Mouse (Mus musculus): ENCODE measurements around the gene Spout1. TPM values are rescaled to one million over a fixed set of nuclear protein-coding genes. Genes with fewer than 3 reads are reported as not detected.
"Not testable (repeated sequence)": the region's sequence is repeated elsewhere in the genome, so short reads cannot be mapped to it uniquely, and the experiment has no call there.

Spout1 gene
- polyA plus RNA-seq, 1 experiment from 2014 or later: 70.8 TPM

- peak overlapping the region; percentile 94 for H3K4me2 ChIP-seq (ENCODE audit: low read depth)
- ATAC-seq (ENCODE audit: insufficient read depth, low FRiP score, low TSS enrichment): peak; percentile 20
- 4% methylated on average over 18 of the region's 19 CpGs for WGBS
- peak overlapping the region; percentile 80 for H3K27ac ChIP-seq (ENCODE audit: low read depth, low read length)
- H3K9me3 ChIP-seq (ENCODE audit: control insufficient read depth, low read length): no peaks in the 10 kb centered on the region
- H3K27me3 ChIP-seq (ENCODE audit: control insufficient read depth, insufficient read depth, low read length): no peaks in the 10 kb centered on the region
- no peak for DNase-seq (ENCODE audit: low spot score)
- peaks cover 18% of the 10 kb centered on the region for H3K36me3 ChIP-seq (ENCODE audit: control insufficient read depth, insufficient read depth, low read length)
- H3K4me3 ChIP-seq (ENCODE audit: low read depth, low read length): peak overlapping the region; percentile 62
- peak overlapping the region; percentile 73 for H3K9ac ChIP-seq (ENCODE audit: low read length)
- no peaks in the 10 kb centered on the region; the same call in 1 of the 2 replicates for H3K4me1 ChIP-seq (ENCODE audit: control insufficient read depth, insufficient read depth, low read length)
These were observed 6.3 kb downstream of the Spout1 start for GRCm38 (mm10) chr2:30171997-30172382.

DNA sequence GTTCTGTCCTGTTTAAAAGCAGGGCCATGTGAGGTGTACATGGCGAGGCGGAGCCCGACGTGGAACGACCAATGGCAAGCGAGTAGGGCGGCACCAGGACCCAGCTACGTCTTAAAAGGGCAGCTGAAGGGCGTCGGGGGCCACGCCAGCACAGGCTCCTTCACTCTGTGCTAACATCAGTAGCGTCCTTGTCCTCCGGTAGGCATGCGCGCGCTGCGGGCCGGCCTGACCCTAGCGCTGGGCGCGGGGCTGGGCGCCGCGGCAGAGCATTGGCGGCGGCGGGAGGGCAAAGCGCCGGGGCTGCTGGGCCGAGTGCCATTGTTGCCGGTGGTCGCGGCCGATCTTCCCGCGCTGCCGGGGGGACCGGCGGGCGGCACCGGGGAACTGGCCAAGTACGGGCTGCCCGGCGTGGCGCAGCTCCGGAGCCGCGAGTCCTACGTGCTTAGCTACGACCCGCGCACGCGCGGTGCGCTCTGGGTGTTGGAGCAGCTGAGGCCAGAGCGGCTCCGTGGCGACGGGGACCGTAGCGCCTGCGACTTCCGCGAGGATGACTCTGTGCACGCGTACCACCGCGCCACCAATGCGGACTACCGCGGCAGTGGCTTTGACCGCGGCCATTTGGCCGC, 6.8 kb downstream of the Spout1 start, which contains the start of gene Endog:
TSS of gene Endog (plus strand) at position 123 of the 626 bp plus-strand sequence.
- peak within 1 kb of the TSS; percentile 73 for H3K9ac ChIP-seq (ENCODE audit: low read length)
- no peaks in the 10 kb centered on the region for H3K27me3 ChIP-seq (ENCODE audit: control insufficient read depth, insufficient read depth, low read length)
- H3K36me3 ChIP-seq (ENCODE audit: control insufficient read depth, insufficient read depth, low read length): peaks cover 17% of the 10 kb centered on the region
- DNase-seq (ENCODE audit: low spot score) (peak; percentile 85), ATAC-seq (ENCODE audit: insufficient read depth, low FRiP score, low TSS enrichment) (peak; percentile 91)
- under 1% methylated on average over 74 of the region's 75 CpGs for WGBS
- peak within 1 kb of the TSS; percentile 80 for H3K27ac ChIP-seq (ENCODE audit: low read depth, low read length)
- 0 out of 2 replicates have a peak, but pooled peaks cover 3% of the 10 kb centered on the region for H3K9me3 ChIP-seq (ENCODE audit: control insufficient read depth, low read length)
- H3K4me2 ChIP-seq (ENCODE audit: low read depth): peak within 1 kb of the TSS; percentile 94
- no peaks in the 10 kb centered on the region; the same call in 1 of the 2 replicates for H3K4me1 ChIP-seq (ENCODE audit: control insufficient read depth, insufficient read depth, low read length)
- H3K4me3 ChIP-seq (ENCODE audit: low read depth, low read length): peak within 1 kb of the TSS; percentile 62

DNA sequence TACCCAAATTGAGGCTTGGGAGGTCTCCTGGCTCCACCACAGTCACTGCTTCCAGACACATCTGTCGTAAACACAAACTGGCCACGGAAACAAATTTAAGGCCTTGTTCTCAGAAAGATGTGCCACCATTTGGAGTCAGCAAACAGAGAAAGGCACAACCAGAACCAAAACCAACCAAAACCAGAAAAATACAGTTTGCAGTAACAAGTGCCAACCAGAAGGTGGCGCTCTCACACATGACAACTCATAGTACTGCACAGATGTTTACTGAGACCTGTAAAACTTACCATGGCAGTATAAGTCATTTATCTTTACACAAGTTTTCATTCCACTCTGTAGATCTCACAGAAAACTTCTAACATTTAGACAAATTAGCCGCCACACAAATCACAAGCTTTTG, 11.6 kb downstream of the Spout1 start:
- Histone ChIP-seq H3K9ac (ENCODE audit: low read length) (no peak overlapping the region), H3K4me1 (ENCODE audit: control insufficient read depth, insufficient read depth, low read length) (no peaks in the 10 kb centered on the region), H3K4me2 (ENCODE audit: low read depth) (no peak overlapping the region), H3K27ac (ENCODE audit: low read depth, low read length) (no peak overlapping the region), H3K27me3 (ENCODE audit: control insufficient read depth, insufficient read depth, low read length) (no peaks in the 10 kb centered on the region), H3K36me3 (ENCODE audit: control insufficient read depth, insufficient read depth, low read length) (no peaks in the 10 kb centered on the region), H3K4me3 (ENCODE audit: low read depth, low read length) (no peak overlapping the region), H3K9me3 (ENCODE audit: control insufficient read depth, low read length) (0 out of 2 replicates have a peak, but pooled peaks cover 5% of the 10 kb centered on the region)
- ATAC-seq (ENCODE audit: insufficient read depth, low FRiP score, low TSS enrichment): no peak
- 65% methylated on average over 4 of the region's 4 CpGs for WGBS
- no peak for DNase-seq (ENCODE audit: low spot score)

- Histone ChIP-seq H3K4me2 (ENCODE audit: low read depth) (no peak overlapping the region), H3K27ac (ENCODE audit: low read depth, low read length) (no peak overlapping the region), H3K4me1 (ENCODE audit: control insufficient read depth, insufficient read depth, low read length) (no peaks in the 10 kb centered on the region), H3K27me3 (ENCODE audit: control insufficient read depth, insufficient read depth, low read length) (no peaks in the 10 kb centered on the region), H3K36me3 (ENCODE audit: control insufficient read depth, insufficient read depth, low read length) (no peaks in the 10 kb centered on the region), H3K9ac (ENCODE audit: low read length) (no peak overlapping the region), H3K9me3 (ENCODE audit: control insufficient read depth, low read length) (0 out of 2 replicates have a peak, but pooled peaks cover 5% of the 10 kb centered on the region), H3K4me3 (ENCODE audit: low read depth, low read length) (no peak overlapping the region)
- no peak for DNase-seq (ENCODE audit: low spot score)
- no peak for ATAC-seq (ENCODE audit: insufficient read depth, low FRiP score, low TSS enrichment)
- WGBS: 53% methylated on average over 9 of the region's 9 CpGs
These were observed 13.8 kb downstream of the Spout1 start for GRCm38 (mm10) chr2:30164340-30164932.

- Histone ChIP-seq H3K36me3 (ENCODE audit: control insufficient read depth, insufficient read depth, low read length) (no peaks in the 10 kb centered on the region), H3K9me3 (ENCODE audit: control insufficient read depth, low read length) (0 out of 2 replicates have a peak, but pooled peaks cover 5% of the 10 kb centered on the region), H3K9ac (ENCODE audit: low read length) (no peak overlapping the region), H3K4me1 (ENCODE audit: control insufficient read depth, insufficient read depth, low read length) (no peaks in the 10 kb centered on the region), H3K27ac (ENCODE audit: low read depth, low read length) (no peak overlapping the region), H3K27me3 (ENCODE audit: control insufficient read depth, insufficient read depth, low read length) (no peaks in the 10 kb centered on the region), H3K4me2 (ENCODE audit: low read depth) (no peak overlapping the region), H3K4me3 (ENCODE audit: low read depth, low read length) (no peak overlapping the region)
- DNase-seq (ENCODE audit: low spot score) (no peak), ATAC-seq (ENCODE audit: insufficient read depth, low FRiP score, low TSS enrichment) (no peak)
These were observed 16.4 kb downstream of the Spout1 start for GRCm38 (mm10) chr2:30161809-30162208.

DNA sequence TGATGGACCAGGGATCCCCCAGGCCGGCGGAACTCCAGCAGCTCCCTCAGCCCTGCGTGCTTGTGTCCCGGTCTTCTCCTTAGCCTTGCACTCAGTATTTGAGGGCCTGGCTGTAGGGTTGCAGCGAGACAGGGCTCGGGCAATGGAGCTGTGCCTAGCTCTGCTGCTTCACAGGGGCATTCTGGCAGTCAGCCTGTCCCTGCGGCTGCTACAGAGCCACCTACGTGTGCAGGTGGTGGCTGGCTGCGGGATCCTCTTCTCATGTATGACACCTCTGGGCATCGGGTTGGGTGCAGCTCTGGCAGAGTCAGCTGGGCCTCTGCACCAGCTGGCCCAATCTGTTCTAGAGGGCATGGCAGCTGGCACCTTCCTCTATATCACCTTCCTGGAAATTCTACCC, 18.4 kb downstream of the Spout1 start:
- ATAC-seq (ENCODE audit: insufficient read depth, low FRiP score, low TSS enrichment); H3K27me3 ChIP-seq (ENCODE audit: control insufficient read depth, insufficient read depth, low read length); H3K4me1 ChIP-seq (ENCODE audit: control insufficient read depth, insufficient read depth, low read length); H3K9ac ChIP-seq (ENCODE audit: low read length); H3K27ac ChIP-seq (ENCODE audit: low read depth, low read length); H3K4me2 ChIP-seq (ENCODE audit: low read depth); H3K9me3 ChIP-seq (ENCODE audit: control insufficient read depth, low read length); DNase-seq (ENCODE audit: low spot score); H3K36me3 ChIP-seq (ENCODE audit: control insufficient read depth, insufficient read depth, low read length); H3K4me3 ChIP-seq (ENCODE audit: low read depth, low read length): not testable (repeated sequence)
- 89% methylated on average over 4 of the region's 10 CpGs for WGBS

- H3K9me3 ChIP-seq (ENCODE audit: control insufficient read depth, low read length): no peaks in the 10 kb centered on the region
- no peak overlapping the region for H3K4me3 ChIP-seq (ENCODE audit: low read depth, low read length)
- no peak overlapping the region for H3K27ac ChIP-seq (ENCODE audit: low read depth, low read length)
- no peaks in the 10 kb centered on the region for H3K4me1 ChIP-seq (ENCODE audit: control insufficient read depth, insufficient read depth, low read length)
- no peak for DNase-seq (ENCODE audit: low spot score)
- WGBS: 81% methylated on average over 8 of the region's 8 CpGs
- H3K36me3 ChIP-seq (ENCODE audit: control insufficient read depth, insufficient read depth, low read length): peaks cover 21% of the 10 kb centered on the region
- H3K9ac ChIP-seq (ENCODE audit: low read length): no peak overlapping the region
- ATAC-seq (ENCODE audit: insufficient read depth, low FRiP score, low TSS enrichment): no peak
- H3K4me2 ChIP-seq (ENCODE audit: low read depth): no peak overlapping the region
- H3K27me3 ChIP-seq (ENCODE audit: control insufficient read depth, insufficient read depth, low read length): no peaks in the 10 kb centered on the region
These were observed 25.6 kb downstream of the Spout1 start for GRCm38 (mm10) chr2:30152616-30153015.

DNA sequence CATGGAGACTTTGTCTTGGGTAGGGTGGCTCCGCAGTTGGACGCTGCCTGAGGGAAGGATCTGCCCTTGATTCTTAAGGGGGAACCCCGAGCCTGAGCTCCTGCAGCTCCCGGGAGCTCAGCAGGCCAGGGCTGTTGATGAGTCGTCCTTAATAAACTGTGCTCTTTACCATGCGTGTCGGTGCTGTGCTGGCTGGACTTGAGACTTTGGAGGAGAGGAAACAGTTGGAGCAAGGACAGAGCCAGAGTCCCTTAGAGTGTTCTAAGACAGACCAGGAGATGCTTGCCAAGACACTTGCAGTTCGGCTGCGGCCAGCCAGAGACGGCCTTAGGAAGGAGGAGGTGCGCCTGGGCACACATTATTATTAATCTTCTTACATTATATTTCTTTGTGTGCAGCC, 26.4 kb downstream of the Spout1 start:
- H3K9ac ChIP-seq (ENCODE audit: low read length): no peak overlapping the region
- ATAC-seq (ENCODE audit: insufficient read depth, low FRiP score, low TSS enrichment) (no peak), DNase-seq (ENCODE audit: low spot score) (no peak)
- WGBS: 94% methylated on average over 11 of the region's 11 CpGs
- no peak overlapping the region for H3K4me2 ChIP-seq (ENCODE audit: low read depth)
- no peaks in the 10 kb centered on the region for H3K9me3 ChIP-seq (ENCODE audit: control insufficient read depth, low read length)
- H3K4me3 ChIP-seq (ENCODE audit: low read depth, low read length): no peak overlapping the region
- no peak overlapping the region for H3K27ac ChIP-seq (ENCODE audit: low read depth, low read length)
- peaks cover 26% of the 10 kb centered on the region for H3K36me3 ChIP-seq (ENCODE audit: control insufficient read depth, insufficient read depth, low read length)
- H3K27me3 ChIP-seq (ENCODE audit: control insufficient read depth, insufficient read depth, low read length): no peaks in the 10 kb centered on the region
- H3K4me1 ChIP-seq (ENCODE audit: control insufficient read depth, insufficient read depth, low read length): no peaks in the 10 kb centered on the region

- H3K9ac ChIP-seq (ENCODE audit: low read length): no peak overlapping the region
- peaks cover 36% of the 10 kb centered on the region for H3K36me3 ChIP-seq (ENCODE audit: control insufficient read depth, insufficient read depth, low read length)
- no peak for ATAC-seq (ENCODE audit: insufficient read depth, low FRiP score, low TSS enrichment)
These were observed 30.8 kb downstream of the Spout1 start for GRCm38 (mm10) chr2:30147466-30147865.

More at GRCm38 (mm10) chr2:30147466-30147865, 30.8 kb downstream of the Spout1 start:
- H3K4me1 ChIP-seq (ENCODE audit: control insufficient read depth, insufficient read depth, low read length): no peaks in the 10 kb centered on the region
- no peaks in the 10 kb centered on the region for H3K27me3 ChIP-seq (ENCODE audit: control insufficient read depth, insufficient read depth, low read length)
- no peak overlapping the region for H3K4me2 ChIP-seq (ENCODE audit: low read depth)
- no peak overlapping the region for H3K4me3 ChIP-seq (ENCODE audit: low read depth, low read length)
- WGBS: 92% methylated on average over 4 of the region's 4 CpGs
- no peak for DNase-seq (ENCODE audit: low spot score)
- no peaks in the 10 kb centered on the region for H3K9me3 ChIP-seq (ENCODE audit: control insufficient read depth, low read length)
- no peak overlapping the region for H3K27ac ChIP-seq (ENCODE audit: low read depth, low read length)

Measured in neural tube, embryonic 11.5 days (tissue).